Mouse (Mus musculus) midbrain, embryonic 14.5 days (tissue): ENCODE results near the gene Fsd1. TPM values are rescaled to one million over a fixed set of nuclear protein-coding genes. Genes with fewer than 3 reads are reported as not detected.

ENCODE experiments used
- ATAC-seq: fragments of 200-750 bp; cut with Nextera tagmentation; 2 replicates; pipeline ENCODE4 v1.8.0; 2017; ENCODE audit warnings: moderate number of reproducible peaks, moderate library complexity; ENCODE audit not compliant: low FRiP score, low TSS enrichment
- DNase-seq: peaks from one replicate; pipeline ENCODE4 v3.0.0-alpha.2; 2015
- H3K27ac ChIP-seq: fragments of 300-500 bp; sonication (generic); replicated peaks from 2 replicates; pipeline ENCODE4 v1.5.1; 2014; ENCODE audit warnings: mild to moderate bottlenecking, low read depth, low read length, moderate library complexity
- H3K27me3 ChIP-seq: fragments of 300-500 bp; sonication (generic); 2 replicates; pipeline ENCODE4 v1.6.1; 2014; ENCODE audit warnings: low read length, control low read depth, mixed read lengths; ENCODE audit not compliant: control insufficient read depth, insufficient read depth
- H3K36me3 ChIP-seq: fragments of 300-500 bp; sonication (generic); 2 replicates; pipeline ENCODE4 v1.6.1; 2014; ENCODE audit warnings: low read length, control low read depth; ENCODE audit not compliant: control insufficient read depth, insufficient read depth
- H3K4me1 ChIP-seq: fragments of 300-500 bp; sonication (generic); 2 replicates; pipeline ENCODE4 v1.6.1; 2014; ENCODE audit warnings: mild to moderate bottlenecking, antibody characterized with exemption, low read length, control low read depth; ENCODE audit not compliant: control insufficient read depth, insufficient read depth
- H3K4me2 ChIP-seq: fragments of 300-500 bp; sonication (generic); 2 replicates; pipeline ENCODE4 v1.6.1; 2014; ENCODE audit warnings: mild to moderate bottlenecking, low read length, moderate library complexity
- H3K4me3 ChIP-seq: fragments of 300-500 bp; sonication (generic); replicated peaks from 2 replicates; pipeline ENCODE4 v1.5.1; 2014; ENCODE audit warnings: low read depth, low read length
- H3K9ac ChIP-seq: fragments of 300-500 bp; sonication (generic); replicated peaks from 2 replicates; pipeline ENCODE4 v1.6.1; 2014; ENCODE audit warnings: mild to moderate bottlenecking, low read length, moderate library complexity
- H3K9me3 ChIP-seq: fragments of 300-500 bp; sonication (generic); 2 replicates; pipeline ENCODE4 v1.6.1; 2016; ENCODE audit warnings: low read length, control low read depth, mixed read lengths; ENCODE audit not compliant: control insufficient read depth
- WGBS: fragments of 180-500 bp; shearing (Covaris S2); extraction: QIAGEN DNeasy Blood & Tissue Kit; methylation state at CpG from one replicate; pipeline ENCODE4 v1.1.7; 2014; 5-methylcytosine and 5-hydroxymethylcytosine counted together
- polyA plus RNA-seq: library from polyadenylated mRNA; unstranded; fragments of >200 nt; fragmentation: Nextera tagmentation; extraction: Ambion mirVana; gene quantifications from 2 replicates; pipeline ENCODE4 v1.2.1, GENCODE M21; 2014

Fsd1 gene
- polyA plus RNA-seq, 1 experiment from 2014 or later = 141 TPM

DNA sequence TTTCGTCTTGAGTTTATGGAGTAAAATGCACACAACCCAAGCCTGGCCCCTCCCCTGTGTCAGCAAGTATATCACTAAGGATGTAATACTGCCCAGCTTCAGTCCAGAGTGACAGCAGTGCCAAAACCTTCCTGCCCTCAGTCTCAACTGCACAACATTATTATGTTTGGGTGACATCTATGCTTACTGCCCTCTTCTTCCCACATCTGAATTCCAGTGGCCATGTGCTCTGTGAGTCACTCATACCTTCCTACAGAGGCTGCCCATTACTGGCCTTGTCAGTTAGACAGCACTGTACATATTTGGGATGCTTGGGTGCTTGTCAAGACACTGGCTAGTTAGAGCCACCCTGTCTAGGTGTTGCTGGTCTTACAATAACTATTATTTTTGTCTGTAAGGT is 40.0 kb downstream of the Fsd1 start:
- DNase-seq (no peak), ATAC-seq (no peak)
- Histone ChIP-seq H3K4me3 (no peak overlapping the region), H3K4me1 (peaks cover 6% of the 10 kb centered on the region; the same call in 1 of the 2 replicates), H3K9ac (no peak overlapping the region), H3K4me2 (no peak overlapping the region), H3K9me3 (no peaks in the 10 kb centered on the region), H3K36me3 (peaks cover 14% of the 10 kb centered on the region; the same call in 1 of the 2 replicates), H3K27ac (no peak overlapping the region), H3K27me3 (no peaks in the 10 kb centered on the region)
- 100% methylated on average over 1 of the region's 1 CpGs for WGBS

DNA sequence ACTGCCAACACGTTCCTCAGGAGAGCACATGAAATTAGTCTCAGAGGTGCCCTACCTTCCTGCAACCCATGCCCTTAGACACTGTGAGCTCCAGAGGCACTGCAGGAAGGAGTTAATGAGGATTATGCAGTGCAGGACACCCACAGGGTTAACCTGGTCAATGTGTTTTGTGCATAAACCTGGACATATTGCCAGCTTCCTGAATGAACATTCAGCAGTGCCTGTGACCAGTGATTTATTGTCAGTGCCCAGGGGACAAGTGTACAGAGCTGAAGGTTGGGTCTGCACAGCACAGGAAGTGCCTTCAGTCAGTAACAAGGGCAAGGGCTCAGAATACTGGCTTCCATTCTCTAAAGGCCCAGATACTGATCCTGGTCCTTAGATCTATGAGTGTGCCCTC is 40.6 kb downstream of the Fsd1 start:
- Histone ChIP-seq H3K36me3 (peaks cover 14% of the 10 kb centered on the region; the same call in 1 of the 2 replicates), H3K4me3 (no peak overlapping the region), H3K27me3 (no peaks in the 10 kb centered on the region), H3K9me3 (no peaks in the 10 kb centered on the region), H3K27ac (no peak overlapping the region), H3K4me1 (peaks cover 6% of the 10 kb centered on the region; the same call in 1 of the 2 replicates), H3K4me2 (no peak overlapping the region), H3K9ac (no peak overlapping the region)
- 67% methylated on average over 1 of the region's 1 CpGs for WGBS
- DNase-seq = no peak
- ATAC-seq = no peak

DNA sequence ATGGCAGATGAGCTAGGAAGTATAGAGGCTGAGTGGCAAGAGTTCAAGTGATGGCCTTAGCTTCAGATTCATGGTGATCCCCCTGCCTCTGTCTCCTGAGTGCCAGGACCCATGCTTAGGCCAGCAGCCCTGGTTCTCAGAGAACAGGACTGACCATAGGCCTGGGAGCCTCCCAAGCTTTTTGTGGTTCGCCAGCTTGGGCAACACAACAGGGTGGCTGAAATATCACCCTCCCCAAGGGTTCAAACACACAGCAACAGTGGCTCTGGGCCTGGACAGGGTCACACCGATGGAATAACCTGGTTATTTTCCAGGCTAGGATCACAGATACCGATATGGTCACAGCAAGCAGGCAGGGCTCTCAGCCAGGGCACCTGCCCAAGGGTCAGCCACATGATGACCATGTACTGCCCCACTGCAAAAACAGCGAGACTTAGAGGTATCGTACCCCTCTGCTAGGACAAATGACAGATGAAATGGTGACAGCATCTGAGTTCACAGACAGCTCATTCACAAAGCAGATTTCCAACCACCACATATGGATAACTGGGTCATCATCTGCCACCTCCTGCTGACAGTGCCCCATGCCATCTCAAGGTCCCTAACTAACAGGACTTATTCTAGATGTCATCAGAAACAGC is 41.6 kb downstream of the Fsd1 start:
- H3K36me3 ChIP-seq = peaks cover 15% of the 10 kb centered on the region; the same call in 1 of the 2 replicates
- H3K4me1 ChIP-seq = no peaks in the 10 kb centered on the region
- H3K27ac ChIP-seq = no peak overlapping the region
- H3K27me3 ChIP-seq = no peaks in the 10 kb centered on the region
- DNase-seq (no peak), ATAC-seq (no peak)
- H3K4me2 ChIP-seq = no peak overlapping the region
- no peak overlapping the region for H3K9ac ChIP-seq
- no peaks in the 10 kb centered on the region for H3K9me3 ChIP-seq
- H3K4me3 ChIP-seq = no peak overlapping the region
- 93% methylated on average over 5 of the region's 5 CpGs for WGBS

DNA sequence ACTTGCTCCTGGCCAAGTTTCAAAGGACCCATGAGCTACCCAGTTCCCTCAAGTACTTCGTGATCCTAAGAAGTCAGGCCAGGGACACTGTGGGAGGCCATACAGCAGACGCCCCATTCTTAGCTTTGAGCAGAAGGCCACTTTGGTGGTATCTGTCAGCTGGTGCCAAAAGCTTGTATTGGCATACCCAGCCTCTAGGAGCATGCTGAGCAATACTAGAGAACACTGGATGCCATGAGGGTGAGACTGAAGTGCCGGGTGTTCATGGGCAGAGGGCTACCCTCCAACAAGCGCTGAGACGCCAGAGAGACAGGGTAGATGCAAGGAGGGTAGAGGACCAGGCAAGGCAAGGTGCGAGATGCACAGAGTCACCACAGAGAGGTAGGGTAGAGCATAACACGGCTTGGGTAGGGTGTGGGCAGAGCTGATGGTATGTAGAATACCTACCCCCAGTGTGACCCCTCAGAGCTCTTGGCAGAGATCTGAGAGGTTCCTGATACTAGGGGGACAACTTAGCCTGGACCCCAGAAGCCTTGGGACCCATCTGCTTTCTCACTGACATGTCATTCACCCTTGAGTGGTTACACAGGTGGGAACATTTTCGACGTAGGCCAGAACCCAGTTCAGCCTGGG is 44.0 kb downstream of the Fsd1 start:
- H3K36me3 ChIP-seq = peaks cover 33% of the 10 kb centered on the region
- no peak overlapping the region for H3K4me3 ChIP-seq
- peaks cover 6% of the 10 kb centered on the region for H3K4me1 ChIP-seq
- H3K4me2 ChIP-seq = no peak overlapping the region
- H3K9me3 ChIP-seq = no peaks in the 10 kb centered on the region
- WGBS = 91% methylated on average over 9 of the region's 9 CpGs
- no peak overlapping the region for H3K9ac ChIP-seq
- no peak overlapping the region for H3K27ac ChIP-seq
- ATAC-seq = no peak
- DNase-seq = no peak
- H3K27me3 ChIP-seq = no peaks in the 10 kb centered on the region

DNA sequence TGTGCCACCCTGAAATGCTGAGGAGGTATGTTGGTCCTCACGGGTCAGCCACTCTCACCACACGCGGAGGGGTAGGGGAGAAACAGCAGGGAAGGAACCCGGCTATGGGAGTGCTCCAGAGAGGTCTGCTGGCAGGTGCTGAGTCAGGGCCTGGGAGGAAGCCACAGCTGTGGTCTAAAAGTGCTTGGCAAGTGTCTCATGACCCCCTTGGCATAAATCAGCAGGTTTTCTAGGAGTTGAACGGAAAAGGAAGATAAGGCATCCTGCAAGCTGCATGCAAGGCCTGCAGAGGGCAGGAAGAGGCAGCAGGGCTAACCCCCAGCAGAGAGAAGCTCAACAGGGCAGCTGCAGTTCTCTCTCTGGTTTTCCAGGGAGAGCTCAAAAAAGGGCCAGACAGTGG is 44.6 kb downstream of the Fsd1 start:
- Histone ChIP-seq H3K4me3 (no peak overlapping the region), H3K4me1 (peaks cover 11% of the 10 kb centered on the region), H3K27me3 (no peaks in the 10 kb centered on the region), H3K9ac (no peak overlapping the region), H3K9me3 (no peaks in the 10 kb centered on the region), H3K4me2 (no peak overlapping the region), H3K27ac (no peak overlapping the region), H3K36me3 (peaks cover 33% of the 10 kb centered on the region)
- no peak for DNase-seq
- no peak for ATAC-seq
- 82% methylated on average over 5 of the region's 5 CpGs for WGBS

DNA sequence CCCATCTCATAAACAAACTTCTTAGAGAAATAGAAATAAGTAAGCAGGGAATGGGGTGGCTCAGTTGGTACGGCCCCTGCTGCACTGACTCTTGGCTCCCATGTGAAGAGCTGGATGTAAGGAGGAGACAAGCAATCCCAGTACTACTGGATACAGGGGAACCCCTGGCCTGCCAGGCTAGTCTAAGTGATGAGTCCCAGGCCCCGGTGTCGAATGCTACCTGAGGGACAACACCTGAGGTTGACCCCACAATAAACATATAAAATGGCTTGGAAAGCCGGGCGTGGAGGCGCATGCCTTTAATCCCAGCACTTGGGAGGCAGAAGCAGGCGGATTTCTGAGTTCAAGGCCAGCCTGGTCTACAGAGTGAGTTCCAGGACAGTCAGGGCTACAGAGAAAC is 45.1 kb downstream of the Fsd1 start:
- no peak for DNase-seq
- Histone ChIP-seq H3K9me3 (no peaks in the 10 kb centered on the region), H3K27ac (no peak overlapping the region), H3K4me2 (no peak overlapping the region), H3K4me3 (no peak overlapping the region), H3K27me3 (no peaks in the 10 kb centered on the region), H3K36me3 (peaks cover 33% of the 10 kb centered on the region), H3K4me1 (peaks cover 11% of the 10 kb centered on the region), H3K9ac (no peak overlapping the region)
- no peak for ATAC-seq
- 92% methylated on average over 7 of the region's 7 CpGs for WGBS

DNA sequence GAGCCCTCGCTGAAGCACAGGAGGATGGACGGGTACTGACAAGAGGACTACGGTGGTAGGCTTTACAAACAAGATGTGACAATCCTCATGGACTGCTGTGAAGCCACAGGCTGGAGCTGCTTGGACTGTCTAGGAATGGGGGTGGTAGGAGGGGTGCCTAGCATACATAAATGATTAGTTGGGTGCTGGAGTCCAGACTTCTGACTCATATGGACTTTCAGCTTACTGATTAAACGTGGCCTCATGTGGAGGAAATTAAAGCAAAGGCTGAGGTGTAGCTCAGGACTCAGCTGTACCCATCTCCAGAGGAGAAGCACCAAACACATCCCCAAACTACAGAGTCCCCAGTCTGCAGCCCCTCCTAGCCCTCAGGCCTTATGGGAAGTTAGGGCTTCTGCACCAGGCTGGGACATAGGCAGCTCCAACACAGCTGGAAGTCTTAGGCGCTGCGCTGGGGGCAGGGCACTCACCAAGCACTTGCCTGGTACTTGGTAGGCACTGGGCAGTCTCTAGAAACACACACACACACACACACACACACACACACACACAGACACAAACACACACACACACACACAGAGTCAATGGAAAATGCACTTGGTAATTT is 45.9 kb downstream of the Fsd1 start:
- Histone ChIP-seq H3K27me3 (no peaks in the 10 kb centered on the region), H3K36me3 (peaks cover 33% of the 10 kb centered on the region), H3K9me3 (no peaks in the 10 kb centered on the region), H3K9ac (no peak overlapping the region), H3K27ac (no peak overlapping the region), H3K4me3 (no peak overlapping the region), H3K4me1 (peaks cover 11% of the 10 kb centered on the region), H3K4me2 (no peak overlapping the region)
- WGBS = 77% methylated on average over 6 of the region's 6 CpGs
- ATAC-seq (no peak), DNase-seq (no peak)

DNA sequence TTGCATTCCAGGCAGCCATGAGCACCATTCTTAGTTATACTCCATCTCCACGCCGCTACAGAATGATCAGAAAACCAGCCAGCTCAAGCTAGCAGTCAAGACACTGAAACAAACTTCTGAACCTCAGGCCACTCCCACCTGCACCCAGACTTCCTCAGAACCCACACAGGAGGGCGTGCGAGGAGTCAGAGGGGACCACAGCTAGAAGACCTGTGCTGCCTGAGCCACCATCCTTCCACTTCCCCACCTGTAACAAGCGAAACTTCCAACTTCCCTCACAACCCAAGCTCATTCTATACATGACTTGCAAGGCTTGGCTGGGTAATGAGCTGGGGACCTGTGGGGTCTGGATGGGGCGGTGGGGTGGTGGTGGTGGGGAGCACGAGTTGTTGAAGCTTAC is 46.5 kb downstream of the Fsd1 start:
- H3K9me3 ChIP-seq = no peaks in the 10 kb centered on the region
- no peak overlapping the region for H3K27ac ChIP-seq
- ATAC-seq (no peak), DNase-seq (no peak)
- no peak overlapping the region for H3K4me3 ChIP-seq
- 82% methylated on average over 7 of the region's 7 CpGs for WGBS
- peaks cover 11% of the 10 kb centered on the region for H3K4me1 ChIP-seq
- no peak overlapping the region for H3K9ac ChIP-seq
- peaks cover 31% of the 10 kb centered on the region for H3K36me3 ChIP-seq
- no peaks in the 10 kb centered on the region for H3K27me3 ChIP-seq
- no peak overlapping the region for H3K4me2 ChIP-seq
